Mouse (Mus musculus): Measurements from ENCODE around the gene Snx27. TPM values are rescaled to one million over a fixed set of nuclear protein-coding genes. Genes with fewer than 3 reads are reported as not detected.

Snx27 gene
- polyA plus RNA-seq, 1 experiment, result 13.9 TPM

DNA sequence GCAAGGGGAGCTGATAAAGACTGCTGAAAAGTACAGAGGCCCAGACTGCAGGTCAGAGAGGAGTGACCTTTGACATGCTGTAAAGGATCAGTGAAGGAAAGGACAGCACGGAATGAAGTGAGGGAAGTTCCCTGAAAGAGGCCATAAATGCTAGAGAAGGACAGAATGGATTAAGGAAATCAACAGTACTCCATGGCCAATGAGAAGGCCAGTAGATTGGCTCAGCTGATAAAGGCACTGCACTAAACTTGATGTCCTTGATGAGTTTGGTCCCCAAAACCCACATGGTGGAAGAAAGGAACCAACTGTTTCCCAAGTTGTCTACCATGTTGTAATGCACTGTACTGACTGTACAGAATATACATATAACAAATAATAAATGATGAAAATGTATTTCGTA is 55.8 kb downstream of the Snx27 start:
- TF ChIP-seq POLR2A (IDR thresholded peaks at IDR 0.05; ENCODE audit: control insufficient read depth, extremely low read depth, insufficient read depth, low read length, poor library complexity) (no peak), CTCF (IDR thresholded peaks at IDR 0.05; ENCODE audit: borderline replicate concordance, control insufficient read depth, extremely low read depth, insufficient read depth, low read length, poor library complexity) (no peak)
- H3K4me1 ChIP-seq (replicated peaks; ENCODE audit: control insufficient read depth, insufficient read depth, low read length), result no peaks in the 10 kb centered on the region
- no peak overlapping the region for H3K27ac ChIP-seq (ENCODE audit: control insufficient read depth, insufficient read depth, low read length)
- DNase-seq, result no peak
- WGBS, result 97% methylated on average over 2 of the region's 2 CpGs
- H3K36me3 ChIP-seq (ENCODE audit: control insufficient read depth, insufficient read depth, low read length), result peaks cover 28% of the 10 kb centered on the region
- H3K4me3 ChIP-seq (ENCODE audit: control insufficient read depth, insufficient read depth, low read length), result no peak overlapping the region
- no peaks in the 10 kb centered on the region for H3K27me3 ChIP-seq (ENCODE audit: control insufficient read depth, insufficient read depth, low read length)

DNA sequence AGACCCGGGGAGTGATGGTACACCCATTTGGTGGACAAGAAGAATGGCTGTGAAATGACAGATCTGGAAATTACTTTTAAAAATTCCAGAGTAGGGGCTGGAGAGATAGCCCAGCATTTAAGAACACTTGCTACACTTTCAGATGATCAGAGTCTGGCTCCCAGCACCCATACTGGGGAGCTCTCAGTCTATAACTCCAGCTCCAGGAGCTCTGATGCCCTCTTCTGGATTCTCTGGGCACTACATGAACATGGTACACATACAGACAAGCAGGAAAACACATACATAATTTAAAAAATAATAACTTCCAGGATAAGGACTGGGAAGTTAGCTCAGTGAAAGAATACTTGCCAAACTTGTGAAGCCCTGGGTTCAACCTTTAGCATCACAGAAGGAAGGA is 75.9 kb downstream of the Snx27 start:
- TF ChIP-seq POLR2A (IDR thresholded peaks at IDR 0.05; ENCODE audit: control insufficient read depth, extremely low read depth, insufficient read depth, low read length, poor library complexity) (no peak), CTCF (IDR thresholded peaks at IDR 0.05; ENCODE audit: borderline replicate concordance, control insufficient read depth, extremely low read depth, insufficient read depth, low read length, poor library complexity) (no peak)
- no peak overlapping the region for H3K4me3 ChIP-seq (ENCODE audit: control insufficient read depth, insufficient read depth, low read length)
- H3K36me3 ChIP-seq (ENCODE audit: control insufficient read depth, insufficient read depth, low read length), result peaks cover 5% of the 10 kb centered on the region; the same call in 1 of the 2 replicates
- H3K27ac ChIP-seq (ENCODE audit: control insufficient read depth, insufficient read depth, low read length), result no peak overlapping the region
- no peaks in the 10 kb centered on the region for H3K4me1 ChIP-seq (replicated peaks; ENCODE audit: control insufficient read depth, insufficient read depth, low read length)
- no peaks in the 10 kb centered on the region for H3K27me3 ChIP-seq (ENCODE audit: control insufficient read depth, insufficient read depth, low read length)
- 97% methylated on average over 1 of the region's 1 CpGs for WGBS
- peak; percentile 19 for DNase-seq

DNA sequence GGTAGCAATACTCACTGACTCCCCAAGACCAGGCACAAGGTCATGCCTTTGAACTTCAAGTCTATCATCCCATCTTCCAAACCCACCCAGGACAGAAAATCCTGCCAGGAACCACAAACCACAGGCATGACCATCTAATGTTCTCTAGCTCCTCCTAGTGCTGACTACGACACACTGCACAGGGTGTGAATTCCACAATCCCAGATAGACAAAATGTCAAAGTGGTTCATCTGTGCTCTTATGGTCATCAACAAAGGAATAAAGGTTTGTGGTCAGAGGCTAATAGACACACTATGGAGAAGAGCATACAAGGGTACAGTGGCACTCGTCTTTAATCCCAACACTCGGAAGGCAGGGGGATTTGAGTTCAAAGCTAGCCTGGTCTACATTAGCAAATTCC is 80.3 kb downstream of the Snx27 start:
- peak; percentile 17 for DNase-seq
- H3K36me3 ChIP-seq (ENCODE audit: control insufficient read depth, insufficient read depth, low read length), result 0 out of 2 replicates have a peak, but pooled peaks cover 10% of the 10 kb centered on the region
- H3K27me3 ChIP-seq (ENCODE audit: control insufficient read depth, insufficient read depth, low read length), result no peaks in the 10 kb centered on the region
- H3K27ac ChIP-seq (ENCODE audit: control insufficient read depth, insufficient read depth, low read length), result no peak overlapping the region
- 91% methylated on average over 3 of the region's 3 CpGs for WGBS
- TF ChIP-seq POLR2A (IDR thresholded peaks at IDR 0.05; ENCODE audit: control insufficient read depth, extremely low read depth, insufficient read depth, low read length, poor library complexity), result no peak
- no peak for TF ChIP-seq CTCF (IDR thresholded peaks at IDR 0.05; ENCODE audit: borderline replicate concordance, control insufficient read depth, extremely low read depth, insufficient read depth, low read length, poor library complexity)
- no peaks in the 10 kb centered on the region for H3K4me1 ChIP-seq (replicated peaks; ENCODE audit: control insufficient read depth, insufficient read depth, low read length)
- H3K4me3 ChIP-seq (ENCODE audit: control insufficient read depth, insufficient read depth, low read length), result no peak overlapping the region

DNA sequence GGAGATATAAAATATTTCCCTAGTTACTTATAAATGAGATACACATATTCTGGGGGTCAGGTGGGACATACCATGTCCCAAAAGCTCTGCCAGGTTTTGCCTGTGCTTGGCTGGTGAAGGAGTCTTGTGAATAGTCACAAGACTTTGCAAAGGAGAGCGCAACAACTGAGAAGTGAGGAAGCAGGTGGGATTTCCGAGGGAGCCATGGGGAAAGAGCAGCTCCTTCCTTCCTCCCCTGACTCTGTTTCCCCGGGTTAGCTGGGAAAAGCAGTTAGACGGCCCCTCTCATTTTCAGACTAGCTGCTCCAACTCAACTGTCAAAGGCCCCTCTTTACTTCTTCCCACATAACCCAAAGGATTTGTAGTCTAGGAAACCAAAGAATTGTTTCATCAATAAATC is 85.4 kb downstream of the Snx27 start:
- Histone ChIP-seq H3K4me1 (replicated peaks; ENCODE audit: control insufficient read depth, insufficient read depth, low read length) (no peaks in the 10 kb centered on the region), H3K27ac (ENCODE audit: control insufficient read depth, insufficient read depth, low read length) (no peak overlapping the region), H3K27me3 (ENCODE audit: control insufficient read depth, insufficient read depth, low read length) (no peaks in the 10 kb centered on the region), H3K36me3 (ENCODE audit: control insufficient read depth, insufficient read depth, low read length) (0 out of 2 replicates have a peak, but pooled peaks cover 5% of the 10 kb centered on the region), H3K4me3 (ENCODE audit: control insufficient read depth, insufficient read depth, low read length) (no peak overlapping the region)
- TF ChIP-seq CTCF (IDR thresholded peaks at IDR 0.05; ENCODE audit: borderline replicate concordance, control insufficient read depth, extremely low read depth, insufficient read depth, low read length, poor library complexity) (no peak), POLR2A (IDR thresholded peaks at IDR 0.05; ENCODE audit: control insufficient read depth, extremely low read depth, insufficient read depth, low read length, poor library complexity) (no peak)
- no peak for DNase-seq
- WGBS, result 92% methylated on average over 4 of the region's 4 CpGs

DNA sequence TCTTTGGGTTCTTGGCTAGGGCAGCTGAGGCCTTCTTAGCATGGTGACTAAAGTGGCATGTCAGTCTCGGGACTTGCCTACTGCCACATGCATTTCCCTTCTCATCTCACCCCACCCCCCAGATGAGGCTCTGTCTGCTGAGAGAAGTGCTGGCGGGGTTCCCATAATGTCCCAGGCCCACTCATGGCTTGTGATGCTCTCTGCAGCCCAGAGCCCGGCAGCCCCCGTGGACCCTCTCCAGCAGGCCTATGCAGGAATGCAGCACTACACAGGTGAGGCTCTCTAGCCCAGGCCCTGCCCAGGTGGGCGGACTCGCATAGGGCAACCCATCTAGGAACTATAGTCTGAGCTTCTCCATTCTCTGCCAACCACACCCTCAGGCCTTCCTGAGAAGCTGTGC is 94.9 kb downstream of the Snx27 start:
- WGBS, result 75% methylated on average over 6 of the region's 6 CpGs
- no peak for DNase-seq

DNA sequence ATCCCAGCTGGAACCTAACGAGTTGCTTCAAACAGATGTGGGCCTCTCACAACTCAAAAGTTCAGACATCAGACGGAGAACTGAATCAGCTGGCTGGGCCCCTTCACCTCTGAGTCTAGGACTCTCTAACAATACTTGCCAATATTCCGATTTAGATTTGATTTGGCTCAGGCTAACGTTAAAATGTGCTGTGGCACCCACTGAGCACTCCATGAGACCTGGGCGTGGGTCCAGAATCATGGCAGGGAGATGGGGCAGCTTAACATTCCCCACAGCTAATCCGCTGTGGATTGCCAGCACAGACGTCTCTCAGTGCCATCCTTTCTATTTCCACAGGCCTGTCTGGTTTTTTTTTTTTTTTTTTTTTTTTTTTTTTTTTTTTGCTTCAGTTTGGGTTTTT is 96.6 kb downstream of the Snx27 start:
- DNase-seq, result no peak
- H3K27me3 ChIP-seq (ENCODE audit: control insufficient read depth, insufficient read depth, low read length), result no peaks in the 10 kb centered on the region
- H3K36me3 ChIP-seq (ENCODE audit: control insufficient read depth, insufficient read depth, low read length), result no peaks in the 10 kb centered on the region
- TF ChIP-seq POLR2A (IDR thresholded peaks at IDR 0.05; ENCODE audit: control insufficient read depth, extremely low read depth, insufficient read depth, low read length, poor library complexity) (no peak), CTCF (IDR thresholded peaks at IDR 0.05; ENCODE audit: borderline replicate concordance, control insufficient read depth, extremely low read depth, insufficient read depth, low read length, poor library complexity) (no peak)
- no peak overlapping the region for H3K4me3 ChIP-seq (ENCODE audit: control insufficient read depth, insufficient read depth, low read length)
- no peaks in the 10 kb centered on the region for H3K4me1 ChIP-seq (replicated peaks; ENCODE audit: control insufficient read depth, insufficient read depth, low read length)
- WGBS, result 92% methylated on average over 7 of the region's 7 CpGs
- no peak overlapping the region for H3K27ac ChIP-seq (ENCODE audit: control insufficient read depth, insufficient read depth, low read length)

More for the DNA sequence above, 94.9 kb downstream of the Snx27 start:
- Histone ChIP-seq H3K4me1 (replicated peaks; ENCODE audit: control insufficient read depth, insufficient read depth, low read length) (no peaks in the 10 kb centered on the region), H3K36me3 (ENCODE audit: control insufficient read depth, insufficient read depth, low read length) (no peaks in the 10 kb centered on the region), H3K4me3 (ENCODE audit: control insufficient read depth, insufficient read depth, low read length) (no peak overlapping the region), H3K27ac (ENCODE audit: control insufficient read depth, insufficient read depth, low read length) (no peak overlapping the region), H3K27me3 (ENCODE audit: control insufficient read depth, insufficient read depth, low read length) (no peaks in the 10 kb centered on the region)
- TF ChIP-seq CTCF (IDR thresholded peaks at IDR 0.05; ENCODE audit: borderline replicate concordance, control insufficient read depth, extremely low read depth, insufficient read depth, low read length, poor library complexity) (no peak), POLR2A (IDR thresholded peaks at IDR 0.05; ENCODE audit: control insufficient read depth, extremely low read depth, insufficient read depth, low read length, poor library complexity) (no peak)

Measured in thymus, adult 2 months (tissue).